Mouse (Mus musculus) frontal cortex, adult 2 months (tissue): ENCODE measurements around the gene Jag2. TPM values are rescaled to one million over a fixed set of nuclear protein-coding genes. Genes with fewer than 3 reads are reported as not detected.

ENCODE experiments used
- DNase-seq, 2 experiments: peaks; one replicate each; pipeline ENCODE4 v3.0.0; 2022; ENCODE audit warnings: low spot score in 1 of 2; ENCODE audit errors: extremely low spot score in 1 of 2
- polyA plus RNA-seq: library from polyadenylated mRNA; depleted of rRNA; stranded (reverse); fragments of >200 nt; gene quantifications from 2 replicates; pipeline ENCODE4 v1.2.3, GENCODE M21; 2012

Jag2 gene
- polyA plus RNA-seq, 1 experiment, result 48.3 TPM

DNA sequence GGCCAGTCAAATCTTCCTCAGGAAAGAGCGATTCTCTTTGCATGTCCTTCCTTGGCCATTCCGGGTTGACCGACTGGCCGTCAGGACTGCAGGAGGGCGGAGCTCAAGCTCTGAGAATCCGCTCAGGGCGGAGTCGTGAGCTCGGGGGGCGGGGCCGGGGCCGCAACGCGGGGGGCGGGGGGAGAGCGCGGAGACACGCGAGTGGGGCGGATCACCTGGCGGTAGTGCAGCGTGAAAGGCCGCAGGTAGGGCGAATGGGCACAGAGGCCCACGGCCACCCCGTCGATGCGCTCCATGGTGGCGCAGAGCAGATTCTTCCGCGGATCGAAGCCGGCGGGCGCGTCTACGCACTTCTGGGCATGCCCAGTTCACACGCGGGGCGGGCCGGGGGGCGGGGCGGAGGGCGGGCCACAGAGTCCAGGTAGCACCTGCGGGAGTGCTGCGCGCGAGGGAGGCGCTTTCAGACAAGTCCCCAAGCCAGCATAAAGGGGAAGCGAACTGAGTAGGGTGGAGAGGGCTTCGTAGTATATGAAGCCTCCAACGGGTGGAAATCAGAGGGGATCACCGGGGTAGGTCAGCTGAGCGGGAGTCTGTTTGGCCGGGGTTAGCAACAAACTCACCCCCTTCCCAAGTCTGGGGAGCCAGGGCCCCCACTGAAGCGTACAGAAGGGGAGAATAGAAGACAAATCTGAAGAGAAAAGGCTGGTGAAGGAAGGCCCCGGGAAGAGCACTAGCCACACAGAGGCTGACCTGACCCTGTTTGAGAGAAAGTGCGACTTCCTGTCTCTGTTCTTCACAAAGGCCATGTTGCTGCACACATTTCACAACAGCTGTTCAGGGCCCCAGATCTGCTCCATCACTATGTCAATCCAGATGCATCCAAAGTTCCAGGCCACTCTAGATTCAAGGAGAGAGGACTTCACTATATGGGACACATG lies 12.5 kb upstream of the Jag2 start, which contains the start of gene Nudt14:
Gene Nudt14, minus strand, starts transcription at position 349 of the 938 bp plus-strand sequence.
- DNase-seq, result peak in 1 of 2 experiments; percentile 65

GRCm38 (mm10) chr12:112941156-112941775 lies 11.7 kb upstream of the Jag2 start:
- DNase-seq, result no peak

- no peak for DNase-seq
These were observed 11.1 kb upstream of the Jag2 start for GRCm38 (mm10) chr12:112940710-112941109.

GRCm38 (mm10) chr12:112940238-112940637 lies 10.7 kb upstream of the Jag2 start:
- DNase-seq, result no peak

GRCm38 (mm10) chr12:112938873-112939565 lies 9.4 kb upstream of the Jag2 start:
- DNase-seq, result no peak

DNA sequence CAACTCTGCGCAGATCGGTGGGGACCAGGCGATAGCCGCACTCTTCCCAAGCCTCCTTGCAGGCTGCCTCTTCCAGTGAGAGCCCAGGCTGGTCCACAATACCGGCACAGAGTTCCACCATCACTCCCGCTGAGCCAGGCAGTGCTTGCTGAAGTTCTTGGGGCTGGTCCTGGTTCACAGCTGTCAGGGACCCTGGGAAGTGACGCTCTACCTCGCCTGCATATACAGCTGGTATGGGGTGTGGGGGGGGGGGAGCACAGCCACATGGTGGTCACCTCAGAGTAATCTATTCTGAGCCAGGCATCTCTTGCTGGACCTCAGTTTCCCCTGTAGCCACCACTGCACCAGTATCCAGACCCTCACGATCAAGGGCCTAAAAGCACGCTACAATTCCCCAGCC lies 8.8 kb upstream of the Jag2 start:
- DNase-seq, result no peak

- peak in 1 of 2 experiments; percentile 61 for DNase-seq
These were observed 8.3 kb upstream of the Jag2 start for GRCm38 (mm10) chr12:112937906-112938305.

DNA sequence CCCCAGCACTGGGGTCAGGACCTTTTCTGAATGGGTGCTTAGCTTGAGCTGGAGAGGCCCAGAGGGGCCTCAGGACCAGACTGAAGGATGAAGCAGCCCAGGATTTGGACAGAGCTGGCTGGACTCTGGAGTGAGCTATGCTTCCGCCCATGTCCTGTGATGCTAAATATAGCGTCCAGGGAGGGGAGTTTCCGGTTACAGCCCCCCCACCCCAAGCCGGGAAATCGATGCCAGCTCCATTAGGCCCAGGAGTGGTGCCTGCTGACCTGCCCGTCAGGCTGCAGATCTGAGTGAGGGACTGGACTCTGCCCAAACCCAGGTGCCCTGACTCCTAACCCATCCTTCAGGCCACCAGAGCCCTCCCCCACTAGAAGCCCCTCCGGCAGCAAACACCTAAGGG lies 3.1 kb upstream of the Jag2 start:
- no peak for DNase-seq

- DNase-seq, result peak in 1 of 2 experiments; percentile 65
These were observed 955 bp downstream of the Jag2 start for GRCm38 (mm10) chr12:112928401-112929241.

DNA sequence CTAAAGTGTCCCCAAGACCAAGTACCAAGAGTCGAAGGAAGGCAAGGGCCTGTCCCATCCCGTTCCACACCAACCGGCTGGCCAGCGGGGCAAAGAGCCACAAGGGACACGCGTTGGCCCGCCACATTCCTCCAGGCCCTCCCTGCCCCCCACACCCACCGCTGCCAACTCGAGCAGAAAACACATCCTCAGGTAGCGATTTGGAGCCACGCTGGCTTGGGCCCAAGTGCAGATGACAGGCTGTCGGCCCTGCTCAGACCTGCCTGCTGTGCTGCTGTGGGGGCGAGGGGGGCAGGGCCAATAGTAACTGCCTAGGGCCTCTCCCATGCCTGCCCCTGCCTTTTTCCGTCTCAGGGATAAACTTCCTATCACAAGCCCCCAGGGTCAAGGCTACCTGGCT lies 2.3 kb downstream of the Jag2 start:
- DNase-seq, result no peak

DNA sequence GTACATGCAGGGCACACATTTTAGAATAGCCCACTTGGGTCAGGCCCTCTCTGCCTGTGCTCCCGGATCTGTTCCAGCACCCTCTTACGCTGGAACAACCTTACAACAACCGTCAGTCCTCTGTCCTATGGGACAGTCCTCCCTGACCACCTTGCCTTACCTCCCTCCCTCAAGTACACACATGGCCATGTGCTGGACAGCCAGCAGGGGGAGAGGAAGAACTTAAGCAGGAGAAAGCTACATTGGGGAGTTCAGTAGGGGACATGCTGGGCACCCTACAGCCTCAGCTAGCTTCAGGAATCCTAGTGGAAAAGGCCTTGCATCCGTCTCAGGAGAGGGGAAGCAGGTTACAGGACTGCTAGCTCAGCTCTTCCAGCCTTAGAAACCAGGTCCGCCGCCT lies 3.6 kb downstream of the Jag2 start:
- DNase-seq, result no peak

- DNase-seq, result no peak
These were observed 7.0 kb downstream of the Jag2 start for GRCm38 (mm10) chr12:112922541-112922940.

- no peak for DNase-seq
These were observed 8.1 kb downstream of the Jag2 start for GRCm38 (mm10) chr12:112921518-112921917.

GRCm38 (mm10) chr12:112917906-112918305 lies 11.7 kb downstream of the Jag2 start:
- no peak for DNase-seq

GRCm38 (mm10) chr12:112917486-112917885 lies 12.1 kb downstream of the Jag2 start:
- DNase-seq, result no peak

DNA sequence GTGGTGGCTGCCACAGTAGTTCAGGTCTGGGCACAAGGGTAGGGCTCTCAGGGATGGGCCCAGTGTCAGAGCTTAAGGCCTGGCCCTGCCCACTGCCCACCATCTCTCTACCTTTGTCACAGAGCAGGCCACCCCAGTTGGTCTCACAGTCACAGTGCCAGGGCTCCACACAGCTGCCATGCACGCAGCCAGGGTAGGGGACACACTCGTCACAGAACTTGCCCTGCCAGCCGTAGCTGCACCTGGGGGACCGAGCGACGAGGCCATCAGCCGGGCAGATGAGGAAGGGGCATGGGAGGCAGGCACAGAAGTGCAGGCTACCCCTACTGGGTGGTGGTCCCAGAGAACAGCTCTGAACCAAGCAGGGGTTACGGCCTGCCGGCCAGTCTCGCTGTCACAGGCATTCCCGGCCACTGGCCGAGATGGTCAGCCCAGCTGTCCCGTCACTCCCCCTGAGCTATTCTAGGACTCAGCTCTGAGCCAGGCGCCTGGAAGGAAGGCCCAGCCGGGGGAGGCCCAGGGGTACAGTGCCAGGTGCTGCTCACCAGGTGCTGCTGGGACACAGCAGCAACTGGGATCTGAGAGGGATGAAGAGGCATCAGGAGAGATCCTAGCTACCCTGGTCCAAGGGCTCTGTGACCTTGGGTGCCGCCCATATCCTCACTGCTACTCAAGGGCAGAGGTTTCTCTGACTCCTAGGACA lies 12.7 kb downstream of the Jag2 start:
- DNase-seq, result no peak

DNA sequence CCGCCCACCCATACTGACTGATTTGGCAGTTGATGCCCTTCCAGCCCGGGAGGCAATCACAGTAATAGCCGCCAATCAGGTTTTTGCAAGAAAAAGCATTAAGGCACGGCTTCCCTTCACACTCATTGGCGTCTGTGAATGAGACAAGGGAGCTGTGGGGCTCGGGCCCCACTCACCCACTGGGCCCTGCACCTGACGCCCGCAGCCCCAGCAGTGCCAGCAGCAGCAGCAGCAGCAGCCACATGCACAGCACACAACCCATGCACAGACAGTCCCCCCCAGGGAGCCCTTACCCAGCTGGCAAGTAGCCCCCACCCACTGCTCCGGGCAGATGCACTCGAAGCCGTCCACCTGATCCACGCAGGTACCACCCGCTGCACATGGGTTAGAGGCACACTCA lies 14.0 kb downstream of the Jag2 start:
- no peak for DNase-seq

- DNase-seq, result no peak
These were observed 15.0 kb downstream of the Jag2 start for GRCm38 (mm10) chr12:112914527-112914926.

DNA sequence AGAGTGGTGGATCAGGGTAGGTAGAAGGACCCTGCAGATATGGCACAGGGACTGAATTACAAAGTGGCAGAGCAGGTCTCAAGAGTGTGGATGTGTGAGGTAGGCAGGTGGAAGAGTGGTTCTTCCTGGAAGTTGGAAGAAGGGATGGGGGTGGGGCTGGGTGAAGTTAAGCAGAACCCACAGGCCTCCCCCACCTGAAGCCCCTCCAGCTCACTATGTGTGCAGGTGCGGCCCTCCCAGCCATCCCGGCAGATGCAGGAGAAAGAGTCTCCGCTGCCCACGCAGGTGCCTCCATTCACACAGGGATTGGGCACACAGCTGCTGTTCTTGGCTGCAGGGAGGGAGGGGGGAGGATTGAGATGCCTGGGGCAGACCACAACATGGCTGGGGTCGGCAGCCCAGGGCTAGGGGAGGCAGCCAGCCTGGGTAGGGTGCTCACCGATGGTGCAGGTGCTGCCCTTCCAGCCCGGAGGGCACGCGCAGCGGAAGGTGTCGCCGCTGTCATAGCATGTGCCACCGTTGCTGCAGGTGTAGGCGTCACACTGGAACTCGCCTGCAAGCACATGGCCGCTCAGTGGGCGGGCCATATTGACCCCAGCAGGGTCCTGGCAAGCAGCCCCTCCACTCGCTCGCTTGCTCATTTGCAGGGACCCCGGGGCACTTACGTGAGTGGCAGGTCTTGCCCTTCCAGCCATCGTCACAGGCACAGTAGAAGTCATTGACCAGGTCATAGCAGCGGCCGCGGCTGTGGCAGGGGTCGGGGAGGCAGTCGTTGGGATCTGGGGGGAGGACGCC lies 16.4 kb downstream of the Jag2 start:
- DNase-seq, result no peak
